Mouse (Mus musculus): ENCODE measurements around the gene Ski. TPM values are rescaled to one million over a fixed set of nuclear protein-coding genes. Genes with fewer than 3 reads are reported as not detected.

Ski gene
- polyA plus RNA-seq, 1 experiment: 55.2 TPM

- DNase-seq (ENCODE audit: low read depth): peak; percentile 97
- no peak for TF ChIP-seq POLR2A (IDR thresholded peaks at IDR 0.05; ENCODE audit: borderline replicate concordance, extremely low read depth, insufficient read depth, insufficient read length, poor library complexity, severe bottlenecking)
- no peak for TF ChIP-seq CTCF (IDR thresholded peaks at IDR 0.05; ENCODE audit: borderline replicate concordance, extremely low read depth, insufficient read depth, insufficient read length)
Measured at GRCm38 (mm10) chr4:155172909-155173821, 49.2 kb downstream of the Ski start.

- no peak for TF ChIP-seq POLR2A (IDR thresholded peaks at IDR 0.05; ENCODE audit: borderline replicate concordance, extremely low read depth, insufficient read depth, insufficient read length, poor library complexity, severe bottlenecking)
- no peak for TF ChIP-seq CTCF (IDR thresholded peaks at IDR 0.05; ENCODE audit: borderline replicate concordance, extremely low read depth, insufficient read depth, insufficient read length)
- peak; percentile 58 for DNase-seq (ENCODE audit: low read depth)
Measured at GRCm38 (mm10) chr4:155171961-155172533, 50.3 kb downstream of the Ski start.

GRCm38 (mm10) chr4:155170614-155171212 lies 51.7 kb downstream of the Ski start:
- DNase-seq (ENCODE audit: low read depth): no peak
- TF ChIP-seq CTCF (IDR thresholded peaks at IDR 0.05; ENCODE audit: borderline replicate concordance, extremely low read depth, insufficient read depth, insufficient read length) (no peak), POLR2A (IDR thresholded peaks at IDR 0.05; ENCODE audit: borderline replicate concordance, extremely low read depth, insufficient read depth, insufficient read length, poor library complexity, severe bottlenecking) (no peak)

GRCm38 (mm10) chr4:155168835-155169252 lies 53.5 kb downstream of the Ski start:
- no peak for TF ChIP-seq CTCF (IDR thresholded peaks at IDR 0.05; ENCODE audit: borderline replicate concordance, extremely low read depth, insufficient read depth, insufficient read length)
- TF ChIP-seq POLR2A (IDR thresholded peaks at IDR 0.05; ENCODE audit: borderline replicate concordance, extremely low read depth, insufficient read depth, insufficient read length, poor library complexity, severe bottlenecking): no peak
- DNase-seq (ENCODE audit: low read depth): no peak

- no peak for TF ChIP-seq POLR2A (IDR thresholded peaks at IDR 0.05; ENCODE audit: borderline replicate concordance, extremely low read depth, insufficient read depth, insufficient read length, poor library complexity, severe bottlenecking)
- TF ChIP-seq CTCF (IDR thresholded peaks at IDR 0.05; ENCODE audit: borderline replicate concordance, extremely low read depth, insufficient read depth, insufficient read length): no peak
- no peak for DNase-seq (ENCODE audit: low read depth)
Measured at GRCm38 (mm10) chr4:155165861-155166260, 56.5 kb downstream of the Ski start.

- TF ChIP-seq POLR2A (IDR thresholded peaks at IDR 0.05; ENCODE audit: borderline replicate concordance, extremely low read depth, insufficient read depth, insufficient read length, poor library complexity, severe bottlenecking) (no peak), CTCF (IDR thresholded peaks at IDR 0.05; ENCODE audit: borderline replicate concordance, extremely low read depth, insufficient read depth, insufficient read length) (no peak)
- peak; percentile 66 for DNase-seq (ENCODE audit: low read depth)
Measured at GRCm38 (mm10) chr4:155164550-155164949, 57.8 kb downstream of the Ski start.

GRCm38 (mm10) chr4:155163685-155164084 lies 58.7 kb downstream of the Ski start:
- TF ChIP-seq POLR2A (IDR thresholded peaks at IDR 0.05; ENCODE audit: borderline replicate concordance, extremely low read depth, insufficient read depth, insufficient read length, poor library complexity, severe bottlenecking) (no peak), CTCF (IDR thresholded peaks at IDR 0.05; ENCODE audit: borderline replicate concordance, extremely low read depth, insufficient read depth, insufficient read length) (no peak)
- no peak for DNase-seq (ENCODE audit: low read depth)

GRCm38 (mm10) chr4:155163320-155163651 lies 59.1 kb downstream of the Ski start:
- no peak for TF ChIP-seq CTCF (IDR thresholded peaks at IDR 0.05; ENCODE audit: borderline replicate concordance, extremely low read depth, insufficient read depth, insufficient read length)
- no peak for TF ChIP-seq POLR2A (IDR thresholded peaks at IDR 0.05; ENCODE audit: borderline replicate concordance, extremely low read depth, insufficient read depth, insufficient read length, poor library complexity, severe bottlenecking)

GRCm38 (mm10) chr4:155162433-155163319 lies 59.7 kb downstream of the Ski start:
- no peak for DNase-seq (ENCODE audit: low read depth)
- TF ChIP-seq CTCF (IDR thresholded peaks at IDR 0.05; ENCODE audit: borderline replicate concordance, extremely low read depth, insufficient read depth, insufficient read length) (no peak), POLR2A (IDR thresholded peaks at IDR 0.05; ENCODE audit: borderline replicate concordance, extremely low read depth, insufficient read depth, insufficient read length, poor library complexity, severe bottlenecking) (no peak)

More at GRCm38 (mm10) chr4:155163320-155163651, 59.1 kb downstream of the Ski start:
- DNase-seq (ENCODE audit: low read depth): no peak

- no peak for DNase-seq (ENCODE audit: low read depth)
- TF ChIP-seq POLR2A (IDR thresholded peaks at IDR 0.05; ENCODE audit: borderline replicate concordance, extremely low read depth, insufficient read depth, insufficient read length, poor library complexity, severe bottlenecking) (no peak), CTCF (IDR thresholded peaks at IDR 0.05; ENCODE audit: borderline replicate concordance, extremely low read depth, insufficient read depth, insufficient read length) (no peak)
Measured at GRCm38 (mm10) chr4:155158543-155158917, 63.9 kb downstream of the Ski start.
